9 mouse cellular contexts compared by ENCODE assay signal in genomic region chr13:44657905-44658414, GRCm38 (mm10).
DNase-seq lines count a peak whose midpoint lies in the region; ATAC-seq and TF ChIP-seq lines count a peak whose summit lies in the region.
"Had no signal": no experiment of that assay in that cellular context is flagged by ENCODE, and none has a peak within 500 bp of the region (broad histone marks: within the 10 kb centered on the region; RNA-seq: fewer than 3 reads in every experiment).

No protein-coding gene starts in this region.

- DNase-seq in left cerebral cortex, adult 18-20 months (ENCODE audit: low spot score in 2 of 2), result peak; percentile 57 to 74
- DNase-seq in left cerebral cortex, adult 11 months (ENCODE audit: low spot score), result no peak
- DNase-seq in cerebellum, postnatal 10 days, result peak; percentile 74 to 83
- DNase-seq in layer of hippocampus, adult 2 months (ENCODE audit: low spot score in 2 of 2), result peak; percentile 43 to 46
- DNase-seq in right cerebral cortex, postnatal 25 days, result peak; percentile 43
- no peak for DNase-seq in midbrain, embryonic 14.5 days
- no peak for DNase-seq in testis, postnatal 10 days (ENCODE audit: low spot score)
- DNase-seq in lung, postnatal 4 days, result no peak

- H3K9me3 ChIP-seq in midbrain, embryonic 14.5 days (ENCODE audit: control insufficient read depth, low read length), result no peaks in the 10 kb centered on the region
- H3K9me3 ChIP-seq: megakaryocyte, embryonic 14.5 days had no signal

- WGBS in midbrain, embryonic 14.5 days, result 76% methylated on average over 10 of the region's 10 CpGs

- no peaks in the 10 kb centered on the region for H3K27me3 ChIP-seq in midbrain, embryonic 14.5 days (ENCODE audit: control insufficient read depth, insufficient read depth, low read length)

- no peaks in the 10 kb centered on the region for H3K4me1 ChIP-seq in midbrain, embryonic 14.5 days (ENCODE audit: control insufficient read depth, insufficient read depth, low read length)

- no peak for ATAC-seq in midbrain, embryonic 14.5 days (ENCODE audit: low FRiP score, low TSS enrichment)

- H3K27ac ChIP-seq in layer of hippocampus, adult 2 months, result no peak overlapping the region
- H3K27ac ChIP-seq in midbrain, embryonic 14.5 days (replicated peaks; ENCODE audit: low read depth, low read length), result no peak overlapping the region

- no peak for TF ChIP-seq CTCF in layer of hippocampus, adult 2 months (conservative IDR thresholded peaks at IDR 0.05)

- no peak overlapping the region for H3K4me3 ChIP-seq in layer of hippocampus, adult 2 months
- no peak overlapping the region for H3K4me3 ChIP-seq in midbrain, embryonic 14.5 days (replicated peaks; ENCODE audit: low read depth, low read length)
- H3K4me3 ChIP-seq: megakaryocyte, embryonic 14.5 days had no signal

- H3K4me2 ChIP-seq in midbrain, embryonic 14.5 days (ENCODE audit: low read length), result no peak overlapping the region

- H3K36me3 ChIP-seq in midbrain, embryonic 14.5 days (ENCODE audit: control insufficient read depth, insufficient read depth, low read length), result no peaks in the 10 kb centered on the region

- no peak overlapping the region for H3K9ac ChIP-seq in midbrain, embryonic 14.5 days (replicated peaks; ENCODE audit: low read length)

Comparison
In these comparisons a context has a peak if more than half of its experiments do, and no peak if none do; other contexts are left out.
1. DNase-seq: peak in left cerebral cortex, adult 18-20 months (2 of 2), cerebellum, postnatal 10 days (2 of 2), layer of hippocampus, adult 2 months (2 of 2) and right cerebral cortex, postnatal 25 days (single experiment); none in left cerebral cortex, adult 11 months (single experiment), midbrain, embryonic 14.5 days (single experiment), testis, postnatal 10 days (single experiment) and lung, postnatal 4 days (0 of 2).